Mouse (Mus musculus) 3T3-L1 (cell line): ENCODE measurements around the gene Gm20696.
A peak's percentile ranks its signal among the peaks of the same experiment; 100 is the strongest.

Experiments used
- DNase-seq: peaks from one replicate; pipeline ENCODE4 v3.0.0-alpha.2; 2015; ENCODE audit warnings: low read depth, low spot score

Gene Gm20696

DNA sequence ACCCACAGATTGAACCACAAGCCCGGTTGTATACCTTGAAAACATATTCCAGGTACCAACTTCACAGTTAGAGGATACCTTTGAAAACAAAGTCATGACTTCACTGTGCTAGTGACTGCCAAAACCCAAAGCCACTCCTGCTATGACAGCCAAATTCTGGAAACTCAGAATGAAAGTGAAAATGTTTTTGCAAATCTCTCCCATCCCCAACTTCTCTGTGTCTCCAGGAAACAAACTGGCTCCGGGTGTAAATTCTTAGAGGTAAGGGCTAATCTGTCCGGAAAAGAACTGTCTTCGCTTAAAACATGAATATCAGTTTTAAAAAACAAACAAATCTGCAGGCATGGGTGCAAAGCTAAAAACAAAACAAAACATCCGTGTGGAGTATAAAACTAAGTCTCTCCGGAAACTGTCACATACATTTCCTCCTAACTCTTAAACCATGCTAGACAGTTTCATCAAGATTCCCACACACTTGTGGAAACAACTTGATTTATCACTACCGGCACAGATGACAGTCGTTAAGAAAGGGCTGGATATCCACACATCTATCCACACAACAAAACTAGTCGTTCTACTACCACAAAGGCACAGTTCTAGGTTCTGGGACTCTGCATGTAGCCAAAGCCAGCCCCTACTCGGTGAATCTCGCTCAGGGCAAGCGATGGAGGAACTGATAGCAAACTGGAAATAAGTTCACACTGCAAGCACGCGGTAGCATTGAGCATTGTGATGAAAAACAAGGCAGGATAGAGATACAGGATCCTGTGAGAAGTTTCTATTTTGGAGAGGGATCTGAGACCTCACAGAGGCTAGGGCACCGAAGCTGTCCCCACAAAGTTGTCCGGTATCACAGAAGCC is 910 bp downstream of the Gm20696 start:
- DNase-seq: peak; percentile 34

GRCm38 (mm10) chr6:99663232-99663631 is 3.4 kb downstream of the Gm20696 start:
- no peak for DNase-seq

DNA sequence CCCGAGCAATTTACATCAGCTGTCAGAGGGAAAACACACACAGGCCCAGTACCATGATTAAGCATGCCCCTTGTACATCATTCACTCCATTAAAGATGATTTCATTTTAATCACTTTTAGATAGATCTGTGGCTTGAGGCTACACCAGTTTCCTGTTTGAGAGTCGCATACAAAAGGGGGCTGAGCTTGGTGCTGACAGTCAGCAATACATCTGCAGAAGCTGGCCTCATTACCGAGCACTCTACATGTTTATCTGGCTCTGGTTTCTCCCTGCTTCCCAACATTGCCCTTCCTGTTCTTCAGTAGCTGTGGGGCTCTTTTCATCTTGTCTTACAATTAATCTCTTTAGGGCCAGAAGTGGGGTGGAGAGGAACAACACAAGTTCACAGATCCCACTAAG is 6.2 kb downstream of the Gm20696 start:
- DNase-seq: no peak

GRCm38 (mm10) chr6:99658586-99658985 is 8.0 kb downstream of the Gm20696 start:
- DNase-seq: no peak

GRCm38 (mm10) chr6:99656088-99656487 is 10.5 kb downstream of the Gm20696 start:
- no peak for DNase-seq

DNA sequence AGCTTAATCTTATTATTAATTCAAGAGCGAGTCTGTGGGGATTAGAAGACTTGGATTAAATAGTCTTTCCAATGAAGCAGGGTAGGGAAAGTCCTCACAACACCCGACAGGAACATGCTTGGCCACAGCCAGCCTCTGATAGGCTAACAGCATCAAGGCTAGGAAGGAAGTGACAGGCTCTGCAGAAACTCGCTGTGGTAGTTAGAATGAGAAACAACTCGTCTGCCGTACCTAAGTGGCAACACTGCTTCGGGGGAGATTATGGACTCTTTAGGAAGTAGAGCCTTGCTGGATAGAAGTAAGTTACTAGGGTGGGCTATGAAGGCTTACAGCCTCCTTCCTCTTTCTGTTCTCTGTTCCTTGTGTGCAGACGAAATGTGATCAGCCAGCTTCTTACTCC is 11.1 kb downstream of the Gm20696 start:
- no peak for DNase-seq

GRCm38 (mm10) chr6:99654343-99654742 is 12.3 kb downstream of the Gm20696 start:
- DNase-seq: no peak

DNA sequence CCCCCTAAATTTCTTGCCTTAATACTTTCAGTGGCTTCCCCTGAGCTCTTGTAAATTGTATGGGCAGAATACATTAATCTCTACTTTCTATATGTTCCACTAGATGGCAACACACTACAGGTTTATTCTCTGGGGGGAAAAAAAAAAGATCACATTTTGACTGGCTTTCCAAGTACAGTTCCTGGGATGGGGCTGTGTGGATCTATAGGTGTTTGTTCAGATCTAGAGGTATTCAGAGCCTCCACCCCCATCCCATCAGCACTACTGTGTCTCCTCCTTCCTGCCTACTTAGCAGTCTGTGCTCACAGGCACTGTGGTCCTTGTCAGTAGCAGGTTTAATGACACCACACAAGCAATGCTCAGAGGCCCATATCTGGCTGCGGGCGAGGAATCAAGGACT is 14.3 kb downstream of the Gm20696 start:
- peak; percentile 54 for DNase-seq

DNA sequence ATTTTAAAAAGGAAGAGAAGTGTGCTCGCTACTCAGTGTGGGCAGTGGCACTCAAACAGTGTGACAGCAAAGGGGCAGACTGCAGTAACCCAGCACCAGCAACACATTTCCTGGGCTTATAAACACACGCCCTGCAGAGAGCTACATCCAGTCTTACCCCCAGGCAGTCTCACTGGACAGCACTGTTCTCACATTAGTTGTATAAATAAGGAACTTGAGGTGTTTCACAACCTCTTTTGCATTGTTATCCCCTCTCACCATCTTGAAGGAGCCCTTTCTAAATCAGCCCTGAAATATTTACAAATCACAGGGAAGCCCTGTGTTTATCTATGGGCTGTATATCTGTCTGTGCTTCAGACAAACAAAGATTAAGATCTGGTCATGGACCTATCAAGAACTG is 17.3 kb downstream of the Gm20696 start:
- DNase-seq: no peak

GRCm38 (mm10) chr6:99646344-99646743 is 20.3 kb downstream of the Gm20696 start:
- DNase-seq: no peak

- no peak for DNase-seq
These were observed 21.7 kb downstream of the Gm20696 start for GRCm38 (mm10) chr6:99644876-99645275.

DNA sequence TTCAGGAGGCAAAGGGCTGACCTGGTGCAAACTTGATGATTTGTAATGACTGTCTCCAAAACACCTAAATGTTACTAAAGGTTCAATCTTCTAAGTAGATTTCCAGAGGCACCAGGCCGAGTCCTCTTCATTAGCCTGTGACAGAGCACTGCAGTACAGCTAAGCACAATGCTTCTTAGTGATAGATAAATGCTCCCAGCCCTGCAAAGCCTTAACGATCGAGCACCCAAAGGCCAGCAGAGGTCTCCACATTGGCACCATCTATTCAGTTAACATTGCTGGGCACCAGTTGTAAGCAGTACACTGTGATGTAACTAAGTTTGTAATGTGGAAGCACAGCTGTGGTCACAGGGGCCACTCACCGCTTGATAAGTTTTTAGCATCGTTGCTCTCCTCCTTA is 22.2 kb downstream of the Gm20696 start:
- DNase-seq: no peak

GRCm38 (mm10) chr6:99643439-99644199 is 23.0 kb downstream of the Gm20696 start:
- no peak for DNase-seq

DNA sequence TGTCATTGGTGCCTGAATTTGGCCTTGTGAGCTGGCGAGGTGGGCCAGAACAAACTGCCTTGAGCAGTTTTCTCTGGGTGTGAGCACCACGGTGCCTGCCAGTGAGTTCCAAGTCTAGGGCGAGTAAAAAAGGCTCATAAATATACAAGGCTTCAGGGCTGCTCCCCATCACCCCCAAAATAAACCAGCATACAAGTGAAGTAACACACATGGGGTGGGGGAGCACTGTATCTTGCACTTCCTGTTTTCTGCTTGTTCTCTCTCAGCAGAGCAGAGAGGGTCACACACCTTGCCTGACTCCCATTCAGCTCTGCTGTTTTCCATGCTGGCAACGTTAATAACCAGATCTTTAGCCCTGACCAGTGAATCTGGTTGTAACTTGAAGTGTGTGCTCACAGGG is 29.1 kb downstream of the Gm20696 start:
- no peak for DNase-seq

DNA sequence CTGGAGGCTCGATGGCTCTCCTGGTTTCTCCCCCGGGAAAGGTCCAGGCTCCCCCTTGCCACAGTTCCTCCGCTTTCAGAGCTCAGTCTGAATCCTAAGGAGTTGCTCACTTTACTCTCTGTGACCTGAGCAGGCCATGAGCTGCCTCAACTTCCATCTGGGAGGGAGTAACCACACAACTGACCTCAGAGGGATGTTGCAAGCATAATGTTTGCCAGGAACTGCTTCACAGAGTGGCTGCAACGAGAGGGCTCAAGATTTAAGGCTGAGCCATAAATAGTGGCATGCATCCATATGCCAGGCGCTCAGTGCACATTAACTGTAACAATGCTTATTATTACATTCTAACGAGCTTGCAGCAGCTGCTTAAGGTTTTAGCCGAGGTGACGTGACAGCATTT is 29.8 kb downstream of the Gm20696 start:
- DNase-seq: no peak

- no peak for DNase-seq
These were observed 30.5 kb downstream of the Gm20696 start for GRCm38 (mm10) chr6:99636121-99636520.

DNA sequence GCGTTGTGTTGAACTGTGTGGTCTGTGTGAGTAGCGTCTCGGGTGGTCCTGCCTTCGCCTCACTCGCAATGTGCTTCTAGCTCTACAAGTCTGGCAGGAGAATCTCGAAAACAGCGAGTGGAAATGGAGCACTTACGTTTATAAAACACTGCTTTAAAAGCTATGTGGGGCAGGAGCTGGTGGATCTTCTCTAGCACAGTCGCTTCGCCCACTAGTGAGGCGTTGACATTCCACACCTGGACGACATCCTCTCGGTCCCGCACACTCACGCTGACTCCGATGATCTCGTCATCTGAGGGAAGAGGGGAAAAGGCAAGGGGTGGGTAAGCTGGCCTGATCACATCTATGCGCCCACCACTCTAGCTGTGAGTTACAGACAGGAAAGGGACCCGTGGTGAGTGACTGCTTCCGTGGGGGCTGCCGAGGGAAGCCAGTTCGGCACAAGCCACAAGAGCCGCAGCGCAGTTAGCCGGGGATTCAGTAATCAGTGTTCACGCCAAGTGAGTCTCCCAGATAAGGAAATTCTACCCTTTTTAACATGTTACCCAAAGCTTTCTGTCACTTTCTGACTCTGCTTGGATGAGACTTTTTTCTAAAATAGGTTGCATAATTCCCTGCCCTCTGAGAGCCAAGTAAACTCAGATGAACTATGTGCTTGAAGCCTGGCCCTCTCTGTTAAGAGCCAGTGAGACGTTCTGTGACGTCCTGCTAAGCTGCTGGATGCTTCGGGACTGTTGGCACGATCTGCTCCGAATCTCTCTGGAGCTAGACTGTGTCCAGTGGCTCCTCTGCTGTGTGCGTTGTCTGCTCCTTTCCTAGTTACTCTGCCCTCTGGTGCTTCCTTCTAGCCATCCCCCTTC is 34.2 kb downstream of the Gm20696 start:
- DNase-seq: no peak

DNA sequence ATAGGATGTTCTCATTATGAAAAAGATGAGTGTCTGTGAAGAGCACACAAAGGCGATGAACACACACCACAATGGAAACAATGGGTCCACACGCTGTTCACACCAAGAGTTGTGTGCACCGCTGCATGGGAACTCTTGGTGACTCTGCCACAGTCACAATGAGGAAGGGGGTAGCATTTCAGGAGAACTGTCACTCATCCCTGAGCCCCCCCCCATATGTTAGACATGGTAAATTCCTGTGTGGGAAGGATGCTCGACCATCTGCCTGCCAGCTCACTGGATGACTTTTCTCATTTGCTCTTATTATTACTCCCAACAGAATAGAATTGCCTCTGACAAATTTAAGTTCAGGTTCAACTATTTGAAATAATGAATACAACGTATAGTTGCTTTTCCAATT is 35.0 kb downstream of the Gm20696 start:
- no peak for DNase-seq

GRCm38 (mm10) chr6:99629726-99630458 is 36.7 kb downstream of the Gm20696 start:
- no peak for DNase-seq

DNA sequence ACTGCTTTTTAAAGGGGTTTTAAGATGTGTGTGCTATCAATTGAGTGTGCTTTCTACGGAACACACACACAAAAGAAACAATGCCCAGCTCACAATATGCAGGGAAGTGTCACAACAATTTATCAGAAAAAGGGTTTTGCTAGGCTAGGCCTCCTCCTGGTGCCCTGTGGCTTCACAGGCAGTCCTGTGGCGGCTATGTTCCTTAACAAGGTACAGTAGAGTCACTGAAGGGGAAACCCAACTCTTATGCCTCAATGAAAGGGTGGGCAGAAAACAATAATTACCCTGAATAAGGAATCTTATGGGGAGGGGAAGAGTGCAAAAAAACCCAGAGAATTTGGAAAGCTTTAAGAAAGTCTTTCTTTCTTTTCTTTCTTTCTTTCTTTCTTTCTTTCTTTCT is 40.2 kb downstream of the Gm20696 start:
- no peak for DNase-seq

DNA sequence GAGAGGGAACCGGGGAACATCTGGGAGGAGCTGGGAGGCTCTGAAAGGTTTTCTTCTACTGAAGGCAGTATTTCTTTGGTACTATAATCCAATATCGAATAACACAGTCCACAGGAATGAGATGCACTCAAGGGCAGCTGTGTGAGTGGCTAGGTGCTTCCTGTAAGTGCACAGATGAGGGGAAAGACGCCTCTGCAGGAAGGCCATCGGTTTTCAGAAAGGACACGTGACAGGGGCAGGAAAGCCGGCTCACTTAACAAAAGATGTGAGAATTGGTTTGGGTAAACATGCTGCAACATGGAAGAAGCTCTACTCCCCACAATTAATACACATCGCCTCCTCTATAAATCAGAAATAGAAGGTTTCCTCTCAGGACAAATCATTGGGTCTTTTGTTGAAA is 40.8 kb downstream of the Gm20696 start:
- no peak for DNase-seq
